Mouse (Mus musculus): ENCODE measurements around the gene Nubp1.

- TF ChIP-seq CTCF (conservative IDR thresholded peaks at IDR 0.05; ENCODE audit: low read length): no peak
- no peak for TF ChIP-seq POU5F1 (IDR thresholded peaks at IDR 0.05; ENCODE audit: borderline replicate concordance, low read length)
- no peak for TF ChIP-seq NANOG (IDR thresholded peaks at IDR 0.05; ENCODE audit: borderline replicate concordance, low read length)
Observed at GRCm38 (mm10) chr16:10392587-10392986, 19.2 kb upstream of the Nubp1 start.
